Mouse (Mus musculus): ENCODE data around the gene Dab1.

The Dab1 gene

GRCm38 (mm10) chr4:104044634-104045033 lies 425.5 kb downstream of the Dab1 start:
- ChIA-PET CTCF (no interaction called here), POLR2A (no interaction called here)

DNA sequence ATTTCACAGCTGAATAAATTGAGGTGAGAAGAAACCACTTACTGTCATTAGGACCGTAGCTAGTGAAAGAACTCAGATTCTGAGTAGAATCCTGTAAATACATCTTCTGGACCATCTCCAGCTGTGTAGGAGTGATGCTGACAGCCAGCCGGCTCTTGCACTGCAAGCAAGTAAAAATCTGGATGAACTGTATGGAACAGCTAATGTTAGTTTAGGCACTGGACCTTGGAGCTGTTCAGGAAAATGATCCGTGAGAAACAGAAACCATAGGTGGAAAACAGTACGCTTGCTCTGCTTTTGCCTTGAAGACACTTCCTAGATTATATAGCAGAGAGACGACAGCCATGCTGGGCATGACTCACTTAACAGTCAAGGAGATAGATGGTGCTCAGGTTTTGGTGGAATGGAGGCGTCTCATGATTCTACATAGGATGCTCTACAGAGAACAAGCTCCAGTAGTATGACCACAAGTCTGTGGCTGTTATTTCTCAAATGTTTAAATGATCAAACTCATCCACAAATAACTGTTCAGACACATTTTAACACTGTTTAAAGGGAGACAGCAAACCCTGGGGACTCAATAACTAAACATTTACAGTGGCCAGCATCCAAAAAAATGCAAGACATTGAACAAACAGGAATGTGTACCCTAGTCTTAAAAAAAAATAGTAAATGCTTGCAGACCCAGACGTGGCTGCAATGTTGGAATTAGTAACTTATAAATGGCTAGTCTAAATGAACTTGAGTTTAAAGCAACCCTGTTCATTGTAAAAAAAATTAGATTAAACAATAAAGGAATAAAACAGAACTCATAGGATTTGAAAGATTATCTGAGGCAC lies 429.0 kb downstream of the Dab1 start:
- CTCF ChIA-PET: interaction anchor here in 1 of 4 experiments (0.6 kb wide), 1 partner anchor 126 kb away, joined by 3 read pairs; no protein-coding TSS in a partner anchor

GRCm38 (mm10) chr4:104057116-104057515 lies 438.0 kb downstream of the Dab1 start:
- CTCF ChIA-PET: no interaction called here
- POLR2A ChIA-PET: no interaction called here

More for the DNA sequence above, 429.0 kb downstream of the Dab1 start:
- POLR2A ChIA-PET: no interaction called here

GRCm38 (mm10) chr4:104059569-104059968 lies 440.4 kb downstream of the Dab1 start:
- CTCF ChIA-PET: no interaction called here
- POLR2A ChIA-PET: no interaction called here

- POLR2A ChIA-PET: interaction anchor here in 1 of 4 experiments (1.6 kb wide), 1 partner anchor 9 kb away, joined by 3 read pairs; no protein-coding TSS in a partner anchor
- CTCF ChIA-PET: no interaction called here
Measured at GRCm38 (mm10) chr4:104062356-104062755, 443.2 kb downstream of the Dab1 start.

DNA sequence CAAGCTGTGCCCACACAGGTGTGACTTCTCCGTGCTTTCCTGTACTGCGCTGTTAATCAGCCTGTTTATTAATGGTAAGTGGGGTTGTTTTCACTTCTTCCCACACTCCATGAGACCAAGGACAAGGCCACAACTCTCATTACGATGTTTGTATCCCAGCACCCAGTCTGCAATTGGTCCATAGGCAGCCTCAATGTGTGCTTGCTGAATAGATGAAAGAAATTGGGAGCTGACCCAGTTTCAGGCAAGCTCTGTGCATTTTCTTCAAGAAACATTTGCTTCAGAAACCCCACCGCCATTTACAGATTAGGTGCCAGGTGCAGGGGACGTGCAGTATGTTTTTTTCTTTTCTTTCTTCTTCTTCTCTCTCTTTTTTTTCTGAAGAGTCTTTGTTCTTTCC lies 447.7 kb downstream of the Dab1 start:
- ChIA-PET CTCF (interaction anchor here in 1 of 4 experiments (0.7 kb wide), 1 partner anchor 626 kb away, joined by 3 read pairs; no protein-coding TSS in a partner anchor), POLR2A (interaction anchor here in 1 of 4 experiments (0.6 kb wide), 1 partner anchor 13 kb away, joined by 4 read pairs; no protein-coding TSS in a partner anchor)

DNA sequence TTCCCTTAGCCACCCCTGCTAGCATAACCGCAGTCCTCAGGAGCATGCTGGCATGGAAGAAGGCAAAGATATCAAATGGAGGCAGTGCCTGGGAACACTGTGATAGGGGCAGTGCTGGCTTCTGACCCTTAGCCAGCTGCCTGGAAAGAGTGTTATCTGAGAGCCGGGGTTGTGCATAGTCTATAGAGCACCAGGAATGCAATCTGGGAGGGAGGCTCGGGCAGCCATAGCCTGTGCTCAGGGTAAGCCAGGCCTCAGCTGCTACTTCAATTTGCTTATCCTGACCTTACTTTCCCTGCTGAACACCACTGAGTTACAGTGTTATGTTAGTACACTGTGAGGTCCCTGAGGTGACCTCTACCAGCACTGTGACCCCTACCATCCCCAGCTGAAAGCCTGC lies 448.6 kb downstream of the Dab1 start:
- POLR2A ChIA-PET: no interaction called here
- CTCF ChIA-PET: no interaction called here

- CTCF ChIA-PET: no interaction called here
- POLR2A ChIA-PET: interaction anchor here in 1 of 4 experiments (1.2 kb wide), 1 partner anchor 8 kb away, joined by 3 read pairs; no protein-coding TSS in a partner anchor
Measured at GRCm38 (mm10) chr4:104071296-104071695, 452.1 kb downstream of the Dab1 start.

DNA sequence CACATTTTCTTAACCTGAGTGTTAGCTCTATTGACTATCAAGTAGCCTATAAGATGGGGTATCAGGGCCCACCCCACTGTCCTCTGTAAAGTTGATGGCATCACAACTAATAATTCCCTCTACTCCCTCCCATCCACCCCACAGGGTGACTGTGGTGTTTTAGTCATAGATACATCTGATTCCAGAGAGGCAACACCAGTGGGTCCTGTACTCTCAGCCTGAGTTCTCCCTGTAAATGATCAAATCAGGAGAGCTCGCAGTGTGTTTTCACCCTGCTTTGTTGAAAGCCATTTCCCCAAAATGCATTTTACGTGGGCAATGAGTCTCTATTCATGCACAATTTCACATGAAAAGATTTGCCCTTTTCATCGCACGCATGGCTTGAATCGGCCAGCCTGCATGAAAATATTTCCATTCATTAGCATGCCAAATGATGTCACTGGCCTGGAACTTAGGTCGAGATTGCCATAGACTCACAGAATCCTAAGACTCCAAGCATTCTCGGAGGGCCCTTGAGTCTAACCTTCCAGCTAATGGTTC lies 454.8 kb downstream of the Dab1 start:
- CTCF ChIA-PET: no interaction called here
- POLR2A ChIA-PET: no interaction called here

DNA sequence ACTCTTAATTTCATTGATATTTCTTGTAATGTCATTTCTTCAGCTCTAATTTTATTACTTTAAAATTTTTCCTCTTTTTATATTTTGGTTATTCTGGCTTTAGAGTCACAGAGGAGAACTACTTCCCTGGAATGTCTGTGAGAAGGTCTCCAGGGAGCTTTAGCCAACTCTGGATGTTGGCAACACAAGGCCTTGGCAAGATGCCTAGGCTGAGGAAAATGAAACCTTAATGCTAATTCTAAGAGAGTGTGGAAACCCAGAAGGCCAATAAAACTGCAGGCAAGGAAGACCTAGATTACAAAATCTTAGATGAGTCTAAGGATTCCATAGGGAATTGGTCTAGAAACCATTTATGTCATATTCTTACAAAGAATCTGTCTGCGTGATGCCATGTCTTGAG lies 458.6 kb downstream of the Dab1 start:
- ChIA-PET POLR2A (no interaction called here), CTCF (no interaction called here)

- CTCF ChIA-PET: no interaction called here
- POLR2A ChIA-PET: no interaction called here
Measured at GRCm38 (mm10) chr4:104106299-104106698, 487.1 kb downstream of the Dab1 start.

DNA sequence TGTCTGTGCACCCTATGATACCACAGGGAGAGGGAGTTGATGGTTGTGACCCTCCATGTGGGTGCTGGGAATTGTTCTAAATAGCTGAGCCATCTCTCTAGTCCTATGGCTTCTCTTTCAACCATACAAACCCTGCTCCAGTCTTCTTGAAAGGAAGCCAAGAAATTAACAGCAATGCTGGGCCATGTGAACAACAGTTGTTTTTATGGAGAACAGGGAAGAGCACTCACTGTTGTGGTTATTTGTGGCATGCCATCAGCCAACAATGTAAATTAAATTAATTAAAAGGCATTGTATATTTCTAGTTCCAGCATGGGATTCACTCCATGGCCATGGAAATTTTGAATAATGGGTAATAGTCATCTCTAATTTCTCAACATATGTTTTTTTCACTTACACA lies 492.5 kb downstream of the Dab1 start:
- ChIA-PET POLR2A (no interaction called here), CTCF (interaction anchor here in 1 of 4 experiments (0.6 kb wide), 1 partner anchor 54 kb away, joined by 3 read pairs; no protein-coding TSS in a partner anchor)

DNA sequence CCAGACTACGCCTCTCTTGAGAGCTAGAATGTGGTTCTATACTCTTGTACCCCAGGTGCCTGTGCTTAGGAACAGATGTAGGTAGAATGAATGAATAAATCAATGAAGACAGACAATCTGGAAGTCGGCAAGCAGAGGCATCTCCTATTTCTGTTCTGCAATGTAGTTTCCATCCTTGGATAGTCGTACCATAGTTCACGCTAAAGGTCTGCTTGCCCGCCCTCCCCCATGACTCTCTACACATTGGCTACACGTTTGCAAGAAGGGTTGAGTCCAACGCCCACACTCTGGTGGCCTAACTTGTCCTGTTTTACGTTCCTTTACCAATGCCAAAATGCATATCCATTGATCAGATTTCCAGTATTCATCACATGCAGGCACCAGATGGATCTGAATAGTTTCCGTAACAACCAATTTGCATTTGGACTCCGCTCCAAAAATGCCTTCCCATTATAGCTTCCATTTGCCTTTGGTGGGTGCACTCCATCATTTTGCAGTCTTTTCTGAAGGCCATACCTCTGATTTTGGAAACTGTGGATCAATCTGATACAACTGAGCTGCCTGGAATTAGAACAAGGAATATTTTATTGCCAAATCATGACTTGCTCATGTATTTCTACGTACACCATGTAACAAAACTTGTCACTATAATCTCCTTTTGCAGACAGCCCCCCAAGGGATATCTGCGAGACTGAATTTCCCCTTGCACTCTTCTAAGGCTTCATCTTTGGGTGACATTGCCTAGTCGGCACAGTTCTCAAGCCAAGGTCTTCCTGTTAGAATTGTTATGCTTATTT lies 494.2 kb downstream of the Dab1 start:
- ChIA-PET CTCF (no interaction called here), POLR2A (no interaction called here)

DNA sequence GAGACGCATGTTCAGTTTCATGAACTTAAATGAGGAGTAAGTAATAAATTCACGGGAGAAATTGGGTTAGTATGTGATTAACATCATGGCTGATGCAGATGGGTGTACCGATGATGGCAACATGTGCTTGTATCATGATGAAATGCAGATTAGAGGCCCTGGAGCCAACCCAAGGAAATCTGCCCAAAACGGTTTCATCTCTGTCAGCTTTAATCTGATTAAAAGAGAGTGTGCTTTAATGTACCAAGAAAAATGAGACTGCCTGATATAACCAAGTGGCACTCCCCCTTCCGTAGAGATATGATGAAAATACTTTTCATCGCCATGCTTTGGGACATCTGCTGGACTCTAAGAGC lies 494.8 kb downstream of the Dab1 start:
- POLR2A ChIA-PET: no interaction called here
- CTCF ChIA-PET: interaction anchor here in 1 of 4 experiments (0.6 kb wide), 1 partner anchor 17 kb away, joined by 3 read pairs; no protein-coding TSS in a partner anchor

DNA sequence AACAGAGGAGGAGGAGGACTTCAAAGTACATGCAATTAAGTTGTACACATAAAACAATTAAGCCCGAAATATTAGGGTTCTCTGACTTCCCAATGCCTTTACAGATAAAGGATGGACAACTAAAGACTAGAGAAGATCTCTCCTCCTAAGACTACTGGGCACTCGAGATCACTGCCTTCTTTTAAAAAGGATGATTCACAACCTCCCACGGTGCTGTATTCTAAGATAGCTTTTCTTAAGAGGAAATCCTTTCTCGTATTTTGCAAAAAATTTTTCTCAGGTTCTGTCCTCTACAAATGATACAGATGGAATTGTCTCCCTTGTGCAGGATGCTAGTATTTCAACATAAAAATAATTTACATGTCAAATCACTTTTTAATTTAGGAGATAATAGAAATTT lies 500.9 kb downstream of the Dab1 start:
- CTCF ChIA-PET: no interaction called here
- POLR2A ChIA-PET: no interaction called here

DNA sequence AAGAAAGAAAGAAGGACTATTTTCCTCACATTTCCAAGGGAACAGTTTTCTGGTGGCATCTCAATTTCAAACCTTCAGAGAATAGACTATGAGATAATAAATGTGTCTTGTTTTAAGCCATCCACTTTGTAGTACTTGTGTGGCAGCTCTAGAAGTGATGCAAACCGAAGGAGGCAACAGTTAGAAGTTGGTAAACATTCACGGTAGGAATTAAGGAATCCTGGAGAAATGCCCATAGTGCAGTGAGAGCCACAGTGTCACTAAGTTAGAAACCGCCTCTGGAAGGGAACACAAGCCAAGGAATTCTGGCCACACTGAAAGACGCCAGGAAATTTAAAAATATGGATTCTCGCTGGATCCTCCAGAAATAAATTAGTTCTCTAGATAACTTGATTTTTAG lies 502.8 kb downstream of the Dab1 start:
- CTCF ChIA-PET: no interaction called here
- POLR2A ChIA-PET: interaction anchor here in 1 of 4 experiments (0.8 kb wide), 1 partner anchor 16 kb away, joined by 3 read pairs; no protein-coding TSS in a partner anchor

GRCm38 (mm10) chr4:104122364-104122763 lies 503.2 kb downstream of the Dab1 start:
- ChIA-PET POLR2A (interaction anchor here in 1 of 4 experiments (0.8 kb wide), 1 partner anchor 15 kb away, joined by 3 read pairs; no protein-coding TSS in a partner anchor), CTCF (no interaction called here)

GRCm38 (mm10) chr4:104153637-104154036 lies 534.5 kb downstream of the Dab1 start:
- ChIA-PET CTCF (no interaction called here), POLR2A (no interaction called here)

DNA sequence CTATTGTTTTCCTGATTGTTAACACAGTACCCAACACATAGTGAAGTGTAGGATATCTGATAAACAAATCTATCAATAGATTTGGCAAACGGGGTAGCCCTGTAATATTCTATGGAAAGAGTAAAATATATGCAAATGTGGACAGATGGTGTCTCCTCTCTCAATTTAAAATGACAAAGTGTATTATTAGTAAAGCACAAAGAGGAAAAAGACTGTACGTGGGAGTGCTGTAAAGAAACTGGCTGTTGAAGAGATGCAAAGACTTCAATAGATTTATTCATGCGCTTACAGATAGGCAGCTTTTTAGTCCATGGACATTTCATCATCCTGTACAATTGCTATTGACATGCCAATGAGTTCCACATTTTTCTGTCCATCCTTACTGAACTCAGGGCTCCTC lies 558.9 kb downstream of the Dab1 start:
- POLR2A ChIA-PET: no interaction called here
- CTCF ChIA-PET: no interaction called here

GRCm38 (mm10) chr4:104186311-104186710 lies 567.2 kb downstream of the Dab1 start:
- POLR2A ChIA-PET: no interaction called here
- CTCF ChIA-PET: no interaction called here
